Mouse (Mus musculus): ENCODE results near the gene Ipo11. TPM values are rescaled to one million over a fixed set of nuclear protein-coding genes. Genes with fewer than 3 reads are reported as not detected.

Ipo11 gene
- 21.7 and 25.3 TPM in 2 replicates for polyA plus RNA-seq (2021; fragmentation: Nextera tagmentation)
- long read RNA-seq, experiment 1, full-length matches to known transcripts = 2 of 53 reads
- long read RNA-seq, experiment 1, partial matches to known transcripts = 28 of 53 reads
- long read RNA-seq, experiment 1, other reads (novel, unspliced or antisense) = 23 of 53 reads
- long read RNA-seq, experiment 2, full-length matches to known transcripts = 52 of 240 reads
- long read RNA-seq, experiment 2, partial matches to known transcripts = 49 of 240 reads
- long read RNA-seq, experiment 2, other reads (novel, unspliced or antisense) = 139 of 240 reads

DNA sequence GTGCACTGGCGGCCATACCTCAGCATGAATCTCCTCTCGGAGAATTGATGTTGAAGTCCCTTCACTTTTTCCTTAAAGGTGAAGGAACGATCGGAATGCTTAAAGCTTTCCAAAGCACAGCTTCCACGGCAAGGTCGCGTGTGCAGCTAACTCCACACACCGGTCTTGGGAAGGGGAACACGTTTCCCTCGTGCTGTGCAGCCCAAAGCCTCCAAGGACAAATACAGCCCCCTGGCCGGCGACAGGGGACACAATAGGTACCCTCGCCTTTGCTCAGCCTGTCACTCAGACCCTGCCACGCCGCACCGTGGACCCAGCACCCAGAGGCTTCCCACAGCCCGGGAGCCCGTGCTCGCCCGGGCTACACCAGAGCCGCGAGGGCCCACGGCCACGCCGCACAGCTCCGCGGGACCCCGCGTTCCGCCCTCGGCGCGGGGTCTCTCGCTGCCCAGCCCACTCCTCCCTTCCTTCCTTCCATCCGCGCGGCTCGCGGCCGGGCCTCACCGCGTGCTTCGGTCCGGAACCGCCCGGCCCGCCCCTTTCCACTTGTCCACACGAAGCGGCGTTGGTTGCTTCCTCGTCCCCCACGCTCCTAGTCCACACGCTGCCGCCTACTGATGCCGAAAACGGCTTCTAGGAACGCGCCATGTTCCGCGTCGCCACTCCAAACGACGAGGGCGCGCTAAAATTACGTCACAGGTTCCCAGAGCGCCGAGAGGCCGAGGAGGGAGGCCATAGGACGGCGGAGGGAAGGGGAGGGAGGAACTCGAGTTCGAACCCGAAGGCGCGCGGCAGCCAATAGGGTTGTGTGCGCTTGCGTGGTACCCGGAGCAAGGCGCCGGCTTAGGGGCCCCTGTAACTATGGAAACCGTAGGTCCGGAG lies at the start of gene Ipo11:
Ipo11 (minus strand) TSS at position 703 of the 882 bp plus-strand sequence.

DNA sequence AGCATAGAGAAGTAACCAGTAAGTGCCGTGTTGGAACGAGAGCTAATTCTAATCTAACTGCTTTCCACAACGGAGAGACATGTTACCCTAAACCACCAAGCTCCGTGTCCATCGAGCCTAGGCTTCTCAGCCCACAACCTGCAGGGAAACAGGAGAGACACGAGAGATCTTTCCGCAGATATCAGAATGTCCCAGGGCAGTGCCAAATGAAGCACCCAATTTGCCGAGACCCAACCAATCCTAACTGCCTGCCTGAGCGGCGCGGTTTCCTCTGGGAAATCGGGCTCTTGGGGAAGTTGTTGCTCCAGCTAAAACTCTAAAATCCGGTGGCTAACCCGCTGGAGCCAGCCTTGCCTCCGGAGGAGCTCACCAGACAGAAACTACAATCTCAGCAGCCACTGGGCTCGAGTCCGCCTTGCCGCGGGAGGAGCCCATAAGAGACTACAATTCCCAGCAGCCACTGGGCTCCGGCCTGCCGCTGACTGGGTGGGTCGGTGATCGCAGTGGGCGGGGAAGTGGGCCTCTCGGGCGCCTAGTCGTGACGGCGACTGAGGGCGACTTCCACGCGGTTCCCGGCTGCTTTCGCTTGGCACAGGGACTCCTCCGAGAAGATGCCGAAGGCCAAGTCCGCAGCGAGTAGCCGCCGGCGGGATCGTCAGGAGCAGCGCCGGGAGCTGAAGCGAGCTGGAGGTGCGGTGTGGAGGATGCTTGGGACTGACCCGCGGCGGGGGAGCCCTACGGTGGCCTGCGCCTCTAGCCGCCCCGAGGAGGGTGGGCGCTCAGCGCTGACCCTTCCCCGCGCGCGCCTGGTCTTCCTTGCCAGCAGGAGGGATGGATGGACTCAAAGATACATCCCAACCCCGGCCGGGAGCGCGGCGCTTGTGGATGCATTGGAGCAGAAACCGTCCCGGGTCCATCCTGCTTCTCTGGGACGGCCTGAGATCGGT lies 10.1 kb upstream of the Ipo11 start, which contains the start of gene Dimt1:
Dimt1 (plus strand) TSS at position 534 of the 947 bp plus-strand sequence.

Other genes starting within 250 kb of the Ipo11 start
- gene Dimt1, start 10.2 kb upstream of the Ipo11 start, polyA plus RNA-seq (2021; fragmentation: Nextera tagmentation) = 16.5 TPM in 2 replicates
- gene Kif2a, start 85.2 kb upstream of the Ipo11 start, polyA plus RNA-seq (2021; fragmentation: Nextera tagmentation) = 15.0 and 24.1 TPM in 2 replicates